Mouse (Mus musculus): ENCODE data around the gene Dph1. TPM values are rescaled to one million over a fixed set of nuclear protein-coding genes. Genes with fewer than 3 reads are reported as not detected.

The Dph1 gene
- total RNA-seq, 2 experiments from 2014 or later = 28.5 to 32.1 TPM

GRCm38 (mm10) chr11:75204472-75204871 lies 13.4 kb upstream of the Dph1 start:
- DNase-seq (ENCODE audit: low spot score in 2 of 2) = no peak

- DNase-seq (ENCODE audit: low spot score in 2 of 2) = no peak
Observed at GRCm38 (mm10) chr11:75203926-75204325, 12.9 kb upstream of the Dph1 start.

GRCm38 (mm10) chr11:75201721-75202120 lies 10.7 kb upstream of the Dph1 start:
- DNase-seq (ENCODE audit: low spot score in 2 of 2) = no peak

GRCm38 (mm10) chr11:75200935-75201334 lies 9.9 kb upstream of the Dph1 start:
- DNase-seq (ENCODE audit: low spot score in 2 of 2) = peak; percentile 83 to 89

GRCm38 (mm10) chr11:75199951-75200350 lies 8.9 kb upstream of the Dph1 start:
- no peak for DNase-seq (ENCODE audit: low spot score in 2 of 2)

- no peak for DNase-seq (ENCODE audit: low spot score in 2 of 2)
Observed at GRCm38 (mm10) chr11:75198792-75199191, 7.8 kb upstream of the Dph1 start.

GRCm38 (mm10) chr11:75197956-75198355 lies 6.9 kb upstream of the Dph1 start:
- DNase-seq (ENCODE audit: low spot score in 2 of 2) = no peak

- DNase-seq (ENCODE audit: low spot score in 2 of 2) = no peak
Observed at GRCm38 (mm10) chr11:75196131-75196530, 5.1 kb upstream of the Dph1 start.

GRCm38 (mm10) chr11:75194850-75195461 lies 3.9 kb upstream of the Dph1 start:
- peak; percentile 44 to 63 for DNase-seq (ENCODE audit: low spot score in 2 of 2)

GRCm38 (mm10) chr11:75194121-75194849 lies 3.2 kb upstream of the Dph1 start:
- DNase-seq (ENCODE audit: low spot score in 2 of 2) = no peak

GRCm38 (mm10) chr11:75193256-75194071 lies 2.4 kb upstream of the Dph1 start, which contains the start of gene Rtn4rl1:
TSS of gene Rtn4rl1 (plus strand) at chr11:75193783.
- peak; percentile 61 to 77 for DNase-seq (ENCODE audit: low spot score in 2 of 2)

- DNase-seq (ENCODE audit: low spot score in 2 of 2) = peak; percentile 71 to 77
Observed at GRCm38 (mm10) chr11:75192336-75193214, 1.5 kb upstream of the Dph1 start.

GRCm38 (mm10) chr11:75191841-75192240 lies 800 bp upstream of the Dph1 start:
- DNase-seq (ENCODE audit: low spot score in 2 of 2) = no peak

GRCm38 (mm10) chr11:75190371-75190724 lies 693 bp downstream of the Dph1 start:
- DNase-seq (ENCODE audit: low spot score in 2 of 2) = peak; percentile 79 to 88

GRCm38 (mm10) chr11:75189713-75190370 lies 1.2 kb downstream of the Dph1 start:
- DNase-seq (ENCODE audit: low spot score in 2 of 2) = no peak

- DNase-seq (ENCODE audit: low spot score in 2 of 2) = no peak
Observed at GRCm38 (mm10) chr11:75184986-75185385, 6.1 kb downstream of the Dph1 start.

- DNase-seq (ENCODE audit: low spot score in 2 of 2) = peak; percentile 55 to 66
Observed at GRCm38 (mm10) chr11:75184573-75184972, 6.5 kb downstream of the Dph1 start.

- DNase-seq (ENCODE audit: low spot score in 2 of 2) = peak; percentile 68 to 87
Observed at GRCm38 (mm10) chr11:75183917-75184570, 7.0 kb downstream of the Dph1 start.

GRCm38 (mm10) chr11:75178672-75179208 lies 12.3 kb downstream of the Dph1 start, which contains the start of gene Ovca2:
TSS of gene Ovca2 (minus strand) at chr11:75178835.
- DNase-seq (ENCODE audit: low spot score in 2 of 2) = peak; percentile 86 to 88

Data from left cerebral cortex, adult 18-20 months (tissue).